Mouse (Mus musculus) heart, adult 11 months (tissue): ENCODE measurements around the gene Chn2.

ENCODE experiments used
- DNase-seq: peaks from one replicate; pipeline ENCODE4 v3.0.0; 2022

The Chn2 gene

GRCm38 (mm10) chr6:54119885-54120666 is 80.7 kb downstream of the Chn2 start:
- DNase-seq = no peak

- no peak for DNase-seq
These were observed 81.5 kb downstream of the Chn2 start for GRCm38 (mm10) chr6:54120889-54121288.

GRCm38 (mm10) chr6:54124519-54124918 is 85.2 kb downstream of the Chn2 start:
- DNase-seq = no peak

- DNase-seq = no peak
These were observed 86.2 kb downstream of the Chn2 start for GRCm38 (mm10) chr6:54125536-54125935.

- DNase-seq = no peak
These were observed 87.1 kb downstream of the Chn2 start for GRCm38 (mm10) chr6:54126225-54126992.

GRCm38 (mm10) chr6:54126993-54127697 is 87.8 kb downstream of the Chn2 start:
- no peak for DNase-seq

- DNase-seq = no peak
These were observed 89.3 kb downstream of the Chn2 start for GRCm38 (mm10) chr6:54128702-54129101.

- no peak for DNase-seq
These were observed 90.2 kb downstream of the Chn2 start for GRCm38 (mm10) chr6:54129570-54129969.

GRCm38 (mm10) chr6:54130881-54131280 is 91.5 kb downstream of the Chn2 start:
- no peak for DNase-seq

GRCm38 (mm10) chr6:54132576-54132975 is 93.2 kb downstream of the Chn2 start:
- DNase-seq = no peak

GRCm38 (mm10) chr6:54133231-54133630 is 93.9 kb downstream of the Chn2 start:
- DNase-seq = no peak

- DNase-seq = no peak
These were observed 98.8 kb downstream of the Chn2 start for GRCm38 (mm10) chr6:54138157-54138556.

- DNase-seq = no peak
These were observed 101.1 kb downstream of the Chn2 start for GRCm38 (mm10) chr6:54140488-54140887.

- DNase-seq = no peak
These were observed 101.8 kb downstream of the Chn2 start for GRCm38 (mm10) chr6:54141165-54141564.

- DNase-seq = peak; percentile 61
These were observed 103.7 kb downstream of the Chn2 start for GRCm38 (mm10) chr6:54142848-54143651.

GRCm38 (mm10) chr6:54143652-54143960 is 104.3 kb downstream of the Chn2 start:
- DNase-seq = peak; percentile 72

- DNase-seq = peak; percentile 42
These were observed 109.6 kb downstream of the Chn2 start for GRCm38 (mm10) chr6:54148844-54149526.

GRCm38 (mm10) chr6:54150821-54151220 is 111.5 kb downstream of the Chn2 start:
- DNase-seq = peak; percentile 83

GRCm38 (mm10) chr6:54151443-54152241 is 112.3 kb downstream of the Chn2 start:
- DNase-seq = peak; percentile 35

GRCm38 (mm10) chr6:54157097-54157496 is 117.7 kb downstream of the Chn2 start:
- peak; percentile 64 for DNase-seq

- DNase-seq = peak; percentile 89
These were observed 119.0 kb downstream of the Chn2 start for GRCm38 (mm10) chr6:54158317-54158716.
